Mouse (Mus musculus): ENCODE measurements around the gene Olfr1381. TPM values are rescaled to one million over a fixed set of nuclear protein-coding genes. Genes with fewer than 3 reads are reported as not detected.

Gene Olfr1381
- not detected for total RNA-seq (2023)

DNA sequence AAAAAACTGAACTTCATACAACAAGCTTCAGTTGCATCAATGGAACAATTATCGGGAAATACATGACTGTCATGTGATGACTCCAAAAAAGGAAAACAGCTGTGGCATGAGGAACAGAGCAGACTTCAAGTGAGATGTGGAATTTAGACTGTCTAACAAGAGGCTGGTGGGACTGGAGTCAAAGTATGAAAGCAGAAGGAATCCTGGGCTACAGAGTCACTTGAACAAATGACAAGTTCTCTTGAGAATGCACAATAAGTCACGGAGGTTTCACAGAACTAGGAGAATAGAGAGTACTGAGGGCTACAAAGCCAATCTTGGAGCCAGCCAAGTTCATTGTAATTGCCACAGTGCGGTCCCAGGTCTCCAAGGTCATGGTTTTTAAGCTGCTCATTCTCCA is at the start of gene Olfr1381:
TSS of gene Olfr1381 (plus strand) at position 301 of the 400 bp plus-strand sequence.

GRCm38 (mm10) chr11:49519348-49519747 is 23.9 kb upstream of the Olfr1381 start, which contains the start of gene Olfr1383:
TSS of gene Olfr1383 (plus strand) at chr11:49519648.

GRCm38 (mm10) chr11:49527947-49528346 is 15.3 kb upstream of the Olfr1381 start, which contains the start of gene Olfr1382:
TSS of gene Olfr1382 (plus strand) at chr11:49528247.

DNA sequence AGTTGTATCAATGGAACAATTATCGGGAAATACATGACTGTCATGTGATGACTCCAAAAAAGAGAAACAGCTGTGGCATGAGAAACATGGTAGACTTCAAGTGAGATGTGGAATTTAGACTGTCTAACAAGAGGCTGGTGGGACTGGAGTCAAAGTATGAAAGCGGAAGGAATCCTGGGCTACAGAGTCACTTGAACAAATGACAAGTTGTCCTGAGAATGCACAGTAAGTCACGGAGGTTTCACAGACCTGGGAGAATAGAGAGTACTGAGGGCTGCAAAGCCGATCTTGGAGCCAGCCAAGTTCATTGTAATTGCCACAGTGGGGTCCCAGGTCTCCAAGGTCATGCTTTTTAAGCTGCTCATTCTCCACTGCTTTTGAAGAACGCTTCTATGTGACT is 13.3 kb downstream of the Olfr1381 start, which contains the start of gene Olfr1380:
TSS of gene Olfr1380 (plus strand) at position 301 of the 400 bp plus-strand sequence.

Other genes starting within 250 kb of the Olfr1381 start
- gene Olfr10, start 238.7 kb upstream of the Olfr1381 start, total RNA-seq (2023) = not detected
- gene Olfr1391, start 220.7 kb upstream of the Olfr1381 start, total RNA-seq (2023) = not detected
- gene Olfr1390, start 208.3 kb upstream of the Olfr1381 start, total RNA-seq (2023) = not detected
- gene Olfr1389, start 120.4 kb upstream of the Olfr1381 start, total RNA-seq (2023) = not detected
- under 1 TPM; 0.15 to 0.42 TPM for gene Olfr1388, start 106.8 kb upstream of the Olfr1381 start, total RNA-seq (2023)
- gene Olfr1387, start 88.1 kb upstream of the Olfr1381 start, total RNA-seq (2023) = not detected
- not detected for gene Olfr1386, start 78.4 kb upstream of the Olfr1381 start, total RNA-seq (2023)
- not detected for gene Olfr1385, start 54.4 kb upstream of the Olfr1381 start, total RNA-seq (2023)
- gene Olfr1384, start 36.7 kb upstream of the Olfr1381 start, total RNA-seq (2023) = not detected
- not detected for gene Olfr1383, start 23.8 kb upstream of the Olfr1381 start, total RNA-seq (2023)
- gene Olfr1382, start 15.2 kb upstream of the Olfr1381 start, total RNA-seq (2023) = not detected
- not detected for gene Olfr1380, start 13.4 kb downstream of the Olfr1381 start, total RNA-seq (2023)
- gene Flt4, start 65.8 kb downstream of the Olfr1381 start, total RNA-seq (2023) = not detected
- not detected for gene Scgb3a1, start 120.2 kb downstream of the Olfr1381 start, total RNA-seq (2023)
- gene Cnot6, start 169.3 kb downstream of the Olfr1381 start, total RNA-seq (2023) = 10 to 100 TPM; 45.7 to 49.1 TPM